Mouse (Mus musculus) myocyte (in vitro differentiated cells): ENCODE measurements at regions not wholly inside any gene's neighbourhood (a gene's known extent, or its start where the extent isn't known, plus 50 kb on each side); places are given as distances from the start of the nearest gene placed in this dataset.

Experiments
- CEBPB ChIP-seq: IDR thresholded peaks from 2 replicates; pipeline ENCODE4 v1.6.1; 2011; ENCODE audit warnings: mild to moderate bottlenecking, moderate library complexity; ENCODE audit not compliant: poor library complexity, insufficient read depth, severe bottlenecking
- E2F4 ChIP-seq: IDR thresholded peaks from one replicate; pipeline ENCODE4 v1.6.1; 2011; ENCODE audit warnings: mild to moderate bottlenecking, control low read depth, moderate library complexity; ENCODE audit not compliant: insufficient read depth
- MAX ChIP-seq: IDR thresholded peaks from one replicate; pipeline ENCODE4 v1.6.1; 2011; ENCODE audit warnings: low read depth, mild to moderate bottlenecking, control low read depth
- MYOD1 ChIP-seq, 3 experiments: IDR thresholded peaks; one replicate each; pipeline ENCODE4 v1.6.1; 2011; ENCODE audit warnings: control low read depth in 2 of 3, low read depth in 2 of 3, mild to moderate bottlenecking in 2 of 3, moderate library complexity in 1 of 3; ENCODE audit not compliant: insufficient read length in 2 of 3, control insufficient read depth in 1 of 3
- MYOG ChIP-seq, 3 experiments: IDR thresholded peaks; one replicate each; pipeline ENCODE4 v1.6.1; 2011; ENCODE audit warnings: control low read depth in 2 of 3, low read depth in 2 of 3, mild to moderate bottlenecking in 2 of 3; ENCODE audit not compliant: insufficient read length in 2 of 3, control insufficient read depth in 1 of 3, insufficient read depth in 1 of 3
- POLR2A ChIP-seq: IDR thresholded peaks from one replicate; pipeline ENCODE4 v1.6.1; 2011; ENCODE audit warnings: low read depth, mild to moderate bottlenecking, control low read depth, moderate library complexity; ENCODE audit not compliant: insufficient read length
- POLR2AphosphoS2 ChIP-seq: IDR thresholded peaks from one replicate; pipeline ENCODE4 v1.6.1; 2011; ENCODE audit warnings: low read depth, control low read depth; ENCODE audit not compliant: insufficient read length
- SRF ChIP-seq: IDR thresholded peaks from one replicate; pipeline ENCODE4 v1.6.1; 2011; ENCODE audit warnings: low read depth; ENCODE audit not compliant: control insufficient read depth, insufficient read length
- TCF12 ChIP-seq: IDR thresholded peaks from one replicate; pipeline ENCODE4 v1.6.1; 2011; ENCODE audit warnings: mild to moderate bottlenecking, control low read depth; ENCODE audit not compliant: poor library complexity, insufficient read depth, severe bottlenecking
- USF1 ChIP-seq: IDR thresholded peaks from one replicate; pipeline ENCODE4 v1.6.1; 2011; ENCODE audit warnings: low read depth, mild to moderate bottlenecking, control low read depth, moderate library complexity

GRCm38 (mm10) chr16:55733751-55734150 lies 104.9 kb downstream of the Nfkbiz start:
- TF ChIP-seq POLR2A = peak; percentile 16
- no peak for TF ChIP-seq POLR2AphosphoS2
- TF ChIP-seq MAX = no peak
- peak in 1 of 3 experiments; percentile 37 for TF ChIP-seq MYOG (IDR thresholded peaks at IDR 0.05; ENCODE audit: control insufficient read depth in 1 of 3, insufficient read depth in 1 of 3, insufficient read length in 2 of 3, low read depth in 2 of 3)
- TF ChIP-seq CEBPB = peak; percentile 81
- TF ChIP-seq SRF = no peak
- no peak for TF ChIP-seq TCF12
- no peak for TF ChIP-seq USF1
- peak in 1 of 3 experiments; percentile 20 for TF ChIP-seq MYOD1 (IDR thresholded peaks at IDR 0.05; ENCODE audit: control insufficient read depth in 1 of 3, insufficient read length in 2 of 3, low read depth in 2 of 3)
- TF ChIP-seq E2F4 = no peak
